26 mouse cellular contexts compared by ENCODE assay signal in the genomic region with DNA sequence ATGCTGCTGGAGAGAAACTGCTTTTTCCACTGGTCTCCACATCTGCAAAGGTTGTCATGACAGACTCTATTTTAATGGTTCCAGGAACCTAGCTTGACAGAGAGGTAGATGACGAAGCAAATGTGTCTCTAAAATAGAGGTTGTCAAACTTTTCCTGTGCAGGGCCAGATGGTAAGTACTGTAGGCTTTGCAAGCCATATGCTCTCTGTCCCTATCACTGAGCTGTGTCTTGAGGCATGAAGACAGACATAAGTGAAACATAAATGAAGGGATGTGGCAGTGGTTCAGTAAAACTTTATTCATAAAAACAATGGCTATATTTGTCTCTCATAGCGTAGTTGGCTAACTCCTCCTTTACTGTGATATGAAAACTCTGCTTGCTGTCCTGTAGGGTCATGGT.
"Had no signal": no experiment of that assay in that cellular context is flagged by ENCODE, and none has a peak within 500 bp of the region (broad histone marks: within the 10 kb centered on the region; RNA-seq: fewer than 3 reads in every experiment).

No protein-coding gene starts in this region.

- H3K4me3 ChIP-seq: heart, embryonic 10.5 days; heart, embryonic 13.5 days; heart, embryonic 15.5 days; hindbrain, embryonic 13.5 days; hindbrain, embryonic 15.5 days; kidney, embryonic 15.5 days; layer of hippocampus, adult 2 months; left cerebral cortex, adult 2 months; limb, embryonic 13.5 days; liver, embryonic 13.5 days; liver, embryonic 15.5 days had no signal

- H3K36me3 ChIP-seq: heart, embryonic 10.5 days; heart, embryonic 13.5 days; heart, embryonic 15.5 days; hindbrain, embryonic 13.5 days; hindbrain, embryonic 15.5 days; kidney, embryonic 15.5 days; limb, embryonic 13.5 days; liver, embryonic 13.5 days; liver, embryonic 15.5 days had no signal

- H3K9ac ChIP-seq: heart, embryonic 13.5 days; heart, embryonic 15.5 days; hindbrain, embryonic 13.5 days; hindbrain, embryonic 15.5 days; kidney, embryonic 15.5 days; limb, embryonic 13.5 days; liver, embryonic 13.5 days; liver, embryonic 15.5 days had no signal

- DNase-seq: gastrocnemius, postnatal 14 days; gastrocnemius, postnatal 36 days; heart, adult 18-20 months; heart, postnatal 14 days; heart, postnatal 36 days; kidney, adult 11 months; kidney, adult 2 months; kidney, adult 9 months; kidney, postnatal 25 days; kidney, postnatal 4 days; liver; liver, embryonic 13.5 days had no signal

- H3K27ac ChIP-seq: heart, embryonic 10.5 days; heart, embryonic 13.5 days; heart, embryonic 15.5 days; hindbrain, embryonic 13.5 days; hindbrain, embryonic 15.5 days; hindbrain, postnatal 0 days; kidney, embryonic 15.5 days; kidney, postnatal 0 days; layer of hippocampus, adult 2 months; left cerebral cortex, adult 2 months; limb, embryonic 13.5 days; liver, embryonic 13.5 days; liver, embryonic 15.5 days had no signal

- ATAC-seq: hindbrain, postnatal 0 days; intestine, embryonic 16.5 days had no signal

- H3K4me1 ChIP-seq: heart, embryonic 10.5 days; heart, embryonic 13.5 days; heart, embryonic 15.5 days; hindbrain, embryonic 13.5 days; hindbrain, embryonic 15.5 days; kidney, embryonic 15.5 days; limb, embryonic 13.5 days; liver, embryonic 13.5 days; liver, embryonic 15.5 days had no signal

- H3K4me2 ChIP-seq: heart, embryonic 13.5 days; heart, embryonic 15.5 days; hindbrain, embryonic 13.5 days; hindbrain, embryonic 15.5 days; kidney, embryonic 15.5 days; limb, embryonic 13.5 days; liver, embryonic 11.5 days; liver, embryonic 13.5 days; liver, embryonic 15.5 days had no signal

- H3K9me3 ChIP-seq: heart, embryonic 10.5 days; heart, embryonic 13.5 days; heart, embryonic 15.5 days; hindbrain, embryonic 13.5 days; hindbrain, embryonic 15.5 days; kidney, embryonic 15.5 days; limb, embryonic 13.5 days; liver, embryonic 13.5 days; liver, embryonic 15.5 days had no signal

- H3K27me3 ChIP-seq: heart, embryonic 13.5 days; heart, embryonic 15.5 days; hindbrain, embryonic 13.5 days; hindbrain, embryonic 15.5 days; kidney, embryonic 15.5 days; liver, embryonic 13.5 days; liver, embryonic 15.5 days had no signal
